Mouse (Mus musculus) 3134 (cell line): ENCODE results near the gene Atp13a4.

ENCODE experiments used
- DNase-seq: peaks from one replicate; pipeline ENCODE4 v3.0.0-alpha.2; 2011; ENCODE audit warnings: low spot score; ENCODE audit not compliant: insufficient read length; ENCODE audit errors: extremely low read depth

Gene Atp13a4

GRCm38 (mm10) chr16:29544829-29545228, at the start of gene Atp13a4:
Gene Atp13a4, minus strand, starts transcription at chr16:29544864.
- DNase-seq, result peak; percentile 38

- DNase-seq, result no peak
These were observed 47.5 kb upstream of the Atp13a4 start for GRCm38 (mm10) chr16:29592171-29592570.

- DNase-seq, result no peak
These were observed 35.1 kb upstream of the Atp13a4 start for GRCm38 (mm10) chr16:29579787-29580176.

GRCm38 (mm10) chr16:29579167-29579786, 34.6 kb upstream of the Atp13a4 start, which contains the start of gene Opa1:
Gene Opa1, plus strand, starts transcription at chr16:29579334.
- peak; percentile 100 for DNase-seq

- no peak for DNase-seq
These were observed 31.0 kb upstream of the Atp13a4 start for GRCm38 (mm10) chr16:29575620-29576019.

- DNase-seq, result no peak
These were observed 29.3 kb upstream of the Atp13a4 start for GRCm38 (mm10) chr16:29574013-29574412.

GRCm38 (mm10) chr16:29560869-29561268, 16.2 kb upstream of the Atp13a4 start:
- DNase-seq, result no peak

GRCm38 (mm10) chr16:29560454-29560853, 15.8 kb upstream of the Atp13a4 start:
- no peak for DNase-seq

GRCm38 (mm10) chr16:29559667-29560066, 15.0 kb upstream of the Atp13a4 start:
- DNase-seq, result no peak

- no peak for DNase-seq
These were observed 3.4 kb downstream of the Atp13a4 start for GRCm38 (mm10) chr16:29541261-29541683.

- DNase-seq, result no peak
These were observed 4.8 kb downstream of the Atp13a4 start for GRCm38 (mm10) chr16:29539906-29540305.

GRCm38 (mm10) chr16:29536411-29537204, 8.1 kb downstream of the Atp13a4 start:
- no peak for DNase-seq

GRCm38 (mm10) chr16:29535866-29536265, 8.8 kb downstream of the Atp13a4 start:
- DNase-seq, result no peak

- no peak for DNase-seq
These were observed 11.0 kb downstream of the Atp13a4 start for GRCm38 (mm10) chr16:29533641-29534040.

- DNase-seq, result no peak
These were observed 17.6 kb downstream of the Atp13a4 start for GRCm38 (mm10) chr16:29527085-29527484.

GRCm38 (mm10) chr16:29526585-29526984, 18.1 kb downstream of the Atp13a4 start:
- no peak for DNase-seq

- DNase-seq, result peak; percentile 26
These were observed 32.2 kb downstream of the Atp13a4 start for GRCm38 (mm10) chr16:29512495-29512894.

- no peak for DNase-seq
These were observed 33.9 kb downstream of the Atp13a4 start for GRCm38 (mm10) chr16:29510743-29511142.

GRCm38 (mm10) chr16:29509881-29510280, 34.8 kb downstream of the Atp13a4 start:
- no peak for DNase-seq

- no peak for DNase-seq
These were observed 40.0 kb downstream of the Atp13a4 start for GRCm38 (mm10) chr16:29504671-29505070.

- DNase-seq, result no peak
These were observed 40.5 kb downstream of the Atp13a4 start for GRCm38 (mm10) chr16:29504198-29504597.

- DNase-seq, result no peak
These were observed 53.6 kb downstream of the Atp13a4 start for GRCm38 (mm10) chr16:29491031-29491430.
